Mouse (Mus musculus) adrenal gland, postnatal 4 days (tissue): ENCODE results near the gene Stard8. TPM values are rescaled to one million over a fixed set of nuclear protein-coding genes. Genes with fewer than 3 reads are reported as not detected.

ENCODE experiments used
- total RNA-seq, 2 experiments: library from RNA; stranded (reverse); gene quantifications; 2 replicates each; pipeline ENCODE4 v1.2.3; 2021

Gene Stard8
- total RNA-seq, 2 experiments from 2014 or later: 33.9 to 40.8 TPM

Other genes starting within 250 kb of the Stard8 start
- gene Ophn1, start 112.2 kb upstream of the Stard8 start, total RNA-seq: 10 to 100 TPM; 16.7 to 19.7 TPM
- gene Yipf6, start 66.9 kb upstream of the Stard8 start, total RNA-seq: 10 to 100 TPM; 42.3 to 42.8 TPM
- gene Efnb1, start 132.9 kb downstream of the Stard8 start, total RNA-seq: 100 to 1,000 TPM in 1 of 2 experiments, 10 to 100 TPM in 1; 92.4 to 101 TPM